Mouse (Mus musculus): Measurements from ENCODE around the gene Rapgefl1.

- TF ChIP-seq GATA1 (IDR thresholded peaks at IDR 0.05; ENCODE audit: borderline replicate concordance, low read length) (no peak), FLI1 (IDR thresholded peaks at IDR 0.05; ENCODE audit: low read length) (no peak)
Observed at GRCm38 (mm10) chr11:98788550-98789218, 47.9 kb upstream of the Rapgefl1 start.

Measured in megakaryocyte, embryonic 14.5 days (primary cell).